Mouse (Mus musculus) CH12.LX (cell line): ENCODE measurements around the gene Cenpn. TPM values are rescaled to one million over a fixed set of nuclear protein-coding genes. Genes with fewer than 3 reads are reported as not detected.

Experiments
- DNase-seq: peaks from one replicate; pipeline ENCODE4 v3.0.0-alpha.2; 2013; ENCODE audit errors: extremely low read depth
- H3K27ac ChIP-seq: 2 replicates; pipeline ENCODE4 v1.5.1; 2012; ENCODE audit warnings: low read depth, mild to moderate bottlenecking, control low read depth, moderate library complexity; ENCODE audit not compliant: insufficient read depth
- H3K27me3 ChIP-seq: replicated peaks from 2 replicates; pipeline ENCODE3; 2012; ENCODE audit warnings: inconsistent platforms
- H3K36me3 ChIP-seq, 2 experiments: replicated peaks in 1 of 2; 2 replicates each; pipeline versions ENCODE3 to v1.6.1; 2012; ENCODE audit warnings: inconsistent platforms in 1 of 2, low read length in 1 of 2, mild to moderate bottlenecking in 1 of 2, mixed read lengths in 1 of 2, moderate library complexity in 1 of 2; ENCODE audit not compliant: control insufficient read depth in 1 of 2, insufficient read depth in 1 of 2
- H3K4me1 ChIP-seq, 2 experiments: 2 replicates each; pipeline ENCODE4 v1.6.1; 2012; ENCODE audit warnings: inconsistent platforms in 1 of 2, moderate library complexity in 1 of 2; ENCODE audit not compliant: insufficient read depth in 2 of 2, control insufficient read depth in 1 of 2
- H3K4me2 ChIP-seq: 2 replicates; pipeline ENCODE4 v1.6.1; 2012; ENCODE audit warnings: low read depth, mild to moderate bottlenecking, control low read depth; ENCODE audit not compliant: poor library complexity, insufficient read depth, severe bottlenecking
- H3K4me3 ChIP-seq, 3 experiments: fragments of 150-350 bp in 1 of 3; sonication (generic) in 1 of 3; replicated peaks in 1 of 3; 2 replicates each; pipeline versions ENCODE3 to v1.5.1; 2011 to 2012; ENCODE audit warnings: low read depth in 2 of 3, low read length in 2 of 3, mild to moderate bottlenecking in 2 of 3, moderate library complexity in 2 of 3, control low read depth in 1 of 3, improper control_type of control experiment in 1 of 3, inconsistent platforms in 1 of 3, mixed read lengths in 1 of 3; ENCODE audit not compliant: poor library complexity in 1 of 3
- H3K79me2 ChIP-seq: replicated peaks from 2 replicates; pipeline ENCODE4 v1.6.1; 2012; ENCODE audit warnings: mild to moderate bottlenecking, moderate library complexity; ENCODE audit not compliant: control insufficient read depth, poor library complexity, insufficient read depth, severe bottlenecking; ENCODE audit errors: extremely low read depth
- H3K9ac ChIP-seq: 2 replicates; pipeline ENCODE4 v1.6.1; 2012; ENCODE audit warnings: low read depth, mild to moderate bottlenecking, control low read depth, moderate library complexity; ENCODE audit not compliant: insufficient read depth
- H3K9me3 ChIP-seq: replicated peaks from 2 replicates; pipeline ENCODE3; 2012; ENCODE audit warnings: low read length, inconsistent platforms, mixed read lengths
- CHD2 ChIP-seq: IDR thresholded peaks from 2 replicates; pipeline ENCODE4 v1.6.1; 2011; ENCODE audit warnings: low read length, improper control_type of control experiment
- CTCF ChIP-seq, 2 experiments: IDR thresholded peaks in 1 of 2; conservative IDR thresholded peaks in 1 of 2; 2 replicates each; pipeline ENCODE4 v1.5.1; 2011 to 2012; ENCODE audit warnings: low read depth in 2 of 2, low read length in 2 of 2, improper control_type of control experiment in 1 of 2, inconsistent platforms in 1 of 2, mild to moderate bottlenecking in 1 of 2, moderate library complexity in 1 of 2
- E2F4 ChIP-seq: IDR thresholded peaks from 2 replicates; pipeline ENCODE4 v1.6.1; 2011; ENCODE audit warnings: low read depth, low read length, improper control_type of control experiment; ENCODE audit not compliant: insufficient replicate concordance
- ELF1 ChIP-seq: IDR thresholded peaks from 2 replicates; pipeline ENCODE4 v1.6.1; 2014; ENCODE audit warnings: low read depth, mild to moderate bottlenecking, inconsistent platforms, low read length, improper control_type of control experiment
- EP300 ChIP-seq: IDR thresholded peaks from 2 replicates; pipeline ENCODE4 v1.6.1; 2011; ENCODE audit warnings: low read length, improper control_type of control experiment
- HCFC1 ChIP-seq: IDR thresholded peaks from 2 replicates; pipeline ENCODE4 v1.6.1; 2012; ENCODE audit warnings: low read depth, mild to moderate bottlenecking, inconsistent platforms, low read length, improper control_type of control experiment
- IRF4 ChIP-seq: IDR thresholded peaks from 2 replicates; pipeline ENCODE4 v1.6.1; 2014; ENCODE audit warnings: low read depth, mild to moderate bottlenecking, inconsistent platforms, low read length, improper control_type of control experiment
- JUN ChIP-seq: IDR thresholded peaks from 2 replicates; pipeline ENCODE4 v1.6.1; 2011; ENCODE audit warnings: low read depth, mild to moderate bottlenecking, low read length, improper control_type of control experiment, moderate library complexity; ENCODE audit not compliant: insufficient read depth
- JUND ChIP-seq: conservative IDR thresholded peaks from 2 replicates; pipeline ENCODE4 v1.6.1; 2011; ENCODE audit warnings: low read depth, low read length, improper control_type of control experiment
- KAT2A ChIP-seq: IDR thresholded peaks from 2 replicates; pipeline ENCODE4 v1.6.1; 2012; ENCODE audit warnings: low read length, improper control_type of control experiment, inconsistent platforms; ENCODE audit not compliant: insufficient replicate concordance
- MAFK ChIP-seq: IDR thresholded peaks from 2 replicates; pipeline ENCODE4 v1.6.1; 2011; ENCODE audit warnings: low read length, improper control_type of control experiment; ENCODE audit not compliant: insufficient replicate concordance
- MAX ChIP-seq: IDR thresholded peaks from 2 replicates; pipeline ENCODE4 v1.6.1; 2011; ENCODE audit warnings: low read length, improper control_type of control experiment
- MEF2A ChIP-seq: IDR thresholded peaks from 2 replicates; pipeline ENCODE4 v1.6.1; 2014; ENCODE audit warnings: low read depth, mild to moderate bottlenecking, inconsistent platforms, low read length, improper control_type of control experiment, borderline replicate concordance
- NELFE ChIP-seq: IDR thresholded peaks from 2 replicates; pipeline ENCODE4 v1.6.1; 2011; ENCODE audit warnings: low read depth, low read length, improper control_type of control experiment
- NRF1 ChIP-seq: IDR thresholded peaks from 2 replicates; pipeline ENCODE4 v1.6.1; 2014; ENCODE audit warnings: low read depth, mild to moderate bottlenecking, inconsistent platforms, low read length, improper control_type of control experiment, moderate library complexity
- PAX5 ChIP-seq: IDR thresholded peaks from 2 replicates; pipeline ENCODE4 v1.6.1; 2012; ENCODE audit warnings: low read length, inconsistent platforms, mixed read lengths
- POLR2AphosphoS2 ChIP-seq: IDR thresholded peaks from 2 replicates; pipeline ENCODE4 v1.6.1; 2011; ENCODE audit warnings: low read depth, low read length, improper control_type of control experiment
- SIN3A ChIP-seq: IDR thresholded peaks from 2 replicates; pipeline ENCODE4 v1.6.1; 2012; ENCODE audit warnings: low read length, improper control_type of control experiment, inconsistent platforms
- TBP ChIP-seq: conservative IDR thresholded peaks from 2 replicates; pipeline ENCODE4 v1.6.1; 2011; ENCODE audit warnings: low read depth, low read length, improper control_type of control experiment
- USF1 ChIP-seq: IDR thresholded peaks from 2 replicates; pipeline ENCODE4 v1.6.1; 2014; ENCODE audit warnings: low read depth, mild to moderate bottlenecking, inconsistent platforms, low read length, improper control_type of control experiment
- USF2 ChIP-seq: conservative IDR thresholded peaks from 2 replicates; pipeline ENCODE4 v1.6.1; 2011; ENCODE audit warnings: low read depth, low read length, improper control_type of control experiment
- ZKSCAN1 ChIP-seq: IDR thresholded peaks from 2 replicates; pipeline ENCODE4 v1.6.1; 2012; ENCODE audit warnings: low read depth, inconsistent platforms, low read length, improper control_type of control experiment, borderline replicate concordance
- ZMIZ1 ChIP-seq: IDR thresholded peaks from 2 replicates; pipeline ENCODE4 v1.6.1; 2012; ENCODE audit warnings: low read depth, mild to moderate bottlenecking, inconsistent platforms, low read length, improper control_type of control experiment
- dilution Hi-C: fragments of 300-500 bp; cut with MboI; formaldehyde crosslinking; loops from 2 replicates; pipeline ENCODE4 v1.14.3; 2020; ENCODE audit warnings: low sequenced_read_pairs; ENCODE audit not compliant: extremely low pct_unique_long_range_greater_than_20kb, extremely low pct_ligation_motif_present
- in situ Hi-C: fragments of 300-500 bp; cut with MboI; formaldehyde crosslinking; loops from 3 replicates; pipeline ENCODE4 v1.14.3; 2019; ENCODE audit warnings: low sequenced_read_pairs, low pct_ligation_motif_present, low pct_unique_long_range_greater_than_20kb, mixed read lengths
- polyA plus RNA-seq: library from polyadenylated mRNA; unstranded; fragments of >175 nt; gene quantifications from 2 replicates; pipeline ENCODE4 v1.2.1, GENCODE M21; 2012; ENCODE audit warnings: low read depth; ENCODE audit not compliant: insufficient read length
- total RNA-seq, 2 experiments: library from RNA; depleted of rRNA; stranded (reverse); fragments of 300-350 nt in 1 of 2; fragments of >200 nt in 1 of 2; gene quantifications; 2 replicates each; pipeline ENCODE4 v1.2.3; 2012 to 2014

The Cenpn gene
- total and polyA plus RNA-seq, 3 experiments: 26.3 to 52.0 (median 45.6) TPM

DNA sequence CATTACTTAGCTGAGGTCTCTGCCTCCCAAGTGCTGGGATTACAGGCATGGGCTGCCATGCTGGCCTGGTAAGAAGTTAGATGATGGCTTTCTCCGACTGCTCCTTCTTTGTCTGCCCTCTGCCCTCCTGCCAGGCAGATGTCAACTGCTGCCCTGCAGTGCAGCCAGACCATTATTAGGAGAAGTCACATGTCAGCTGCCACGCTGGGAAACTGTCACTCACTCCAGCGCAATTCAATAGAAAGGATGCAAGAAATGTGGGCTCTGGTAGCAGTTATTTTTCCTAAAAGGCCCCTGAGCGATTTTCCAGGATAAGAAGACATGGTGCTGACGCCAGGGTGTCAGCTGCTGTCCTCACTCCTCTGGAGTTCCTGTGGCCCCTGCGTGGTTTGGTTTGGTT is 14.0 kb downstream of the Cenpn start:
- in situ Hi-C loops: no loop called here
- Histone ChIP-seq H3K27me3 (no peaks in the 10 kb centered on the region), H3K27ac (no peak overlapping the region), H3K36me3 (peaks cover 61 to 96% of the 10 kb centered on the region in 2 experiments), H3K79me2 (no peaks in the 10 kb centered on the region), H3K4me1 (0 out of 4 replicates have a peak, but pooled peaks cover 0 to 3% of the 10 kb centered on the region in 2 experiments), H3K4me2 (no peak overlapping the region), H3K4me3 (no peak overlapping the region), H3K9ac (no peak overlapping the region), H3K9me3 (no peaks in the 10 kb centered on the region)
- TF ChIP-seq NELFE: no peak
- TF ChIP-seq NRF1: no peak
- no peak for TF ChIP-seq CHD2
- no peak for TF ChIP-seq MEF2A
- no peak for TF ChIP-seq ZKSCAN1
- no peak for TF ChIP-seq EP300
- TF ChIP-seq USF2: no peak
- no peak for TF ChIP-seq KAT2A
- no peak for TF ChIP-seq JUN
- dilution Hi-C loops: no loop called here
- no peak for DNase-seq

GRCm38 (mm10) chr8:116942284-116943058 is 20.9 kb downstream of the Cenpn start:
- in situ Hi-C loops: no loop called here
- no peak overlapping the region for H3K27ac ChIP-seq

More at GRCm38 (mm10) chr8:116942284-116943058, 20.9 kb downstream of the Cenpn start:
- H3K79me2 ChIP-seq: peaks cover 31% of the 10 kb centered on the region
- no peaks in the 10 kb centered on the region for H3K9me3 ChIP-seq
- no peak overlapping the region for H3K9ac ChIP-seq
- no peak for DNase-seq
- dilution Hi-C loops: no loop called here
- TF ChIP-seq ZMIZ1 (no peak), TBP (no peak), SIN3A (no peak), USF2 (no peak), USF1 (no peak), ELF1 (no peak), JUN (no peak), HCFC1 (no peak), JUND (no peak), IRF4 (no peak), CTCF (conservative IDR thresholded peaks at IDR 0.05 in 1 of 2, IDR thresholded peaks at IDR 0.05 in 1 of 2; ENCODE audit: low read depth in 2 of 2, low read length in 2 of 2) (no peak), POLR2AphosphoS2 (no peak), MAFK (no peak), PAX5 (no peak), NELFE (no peak), E2F4 (no peak), MAX (no peak)
- no peak overlapping the region for H3K4me2 ChIP-seq
- H3K27me3 ChIP-seq: no peaks in the 10 kb centered on the region
- peaks cover 22 to 49% of the 10 kb centered on the region in 2 experiments for H3K36me3 ChIP-seq
- peaks cover 8 to 23% of the 10 kb centered on the region in 2 experiments for H3K4me1 ChIP-seq
- H3K4me3 ChIP-seq: no peak overlapping the region
